Mouse (Mus musculus) C2C12 (cell line): ENCODE data around the gene Cytl1. TPM values are rescaled to one million over a fixed set of nuclear protein-coding genes. Genes with fewer than 3 reads are reported as not detected.

Experiments used
- H3K27me3 ChIP-seq: one replicate; pipeline ENCODE4 v1.6.1; 2011; ENCODE audit not compliant: control insufficient read depth, insufficient read depth, insufficient read length
- H3K36me3 ChIP-seq: one replicate; pipeline ENCODE4 v1.6.1; 2011; ENCODE audit not compliant: control insufficient read depth, insufficient read depth
- H3K4me3 ChIP-seq: one replicate; pipeline ENCODE4 v1.5.1; 2011; ENCODE audit warnings: mild to moderate bottlenecking, control low read depth; ENCODE audit not compliant: poor library complexity, insufficient read depth, severe bottlenecking
- H3K79me2 ChIP-seq: one replicate; pipeline ENCODE4 v1.6.1; 2011; ENCODE audit not compliant: control insufficient read depth, insufficient read depth
- H3K79me3 ChIP-seq: one replicate; pipeline ENCODE4 v1.6.1; 2011; ENCODE audit warnings: low read depth, control low read depth
- H3ac ChIP-seq: one replicate; pipeline ENCODE3; 2011; ENCODE audit warnings: low read depth; ENCODE audit not compliant: control insufficient read depth, insufficient read length
- CEBPB ChIP-seq: IDR thresholded peaks from one replicate; pipeline ENCODE4 v1.6.1; 2011; ENCODE audit warnings: low read depth, mild to moderate bottlenecking, control low read depth, moderate library complexity
- CTCF ChIP-seq: IDR thresholded peaks from one replicate; pipeline ENCODE4 v1.5.1; 2011; ENCODE audit not compliant: control insufficient read depth, insufficient read depth, insufficient read length
- FOSL1 ChIP-seq: IDR thresholded peaks from one replicate; pipeline ENCODE4 v1.8.0; 2011; ENCODE audit warnings: mild to moderate bottlenecking, low read length; ENCODE audit not compliant: poor library complexity, insufficient read depth, severe bottlenecking
- MAX ChIP-seq: IDR thresholded peaks from one replicate; pipeline ENCODE4 v1.6.1; 2011; ENCODE audit warnings: mild to moderate bottlenecking, control low read depth
- MYOD1 ChIP-seq: IDR thresholded peaks from one replicate; pipeline ENCODE4 v1.6.1; 2011; ENCODE audit warnings: low read depth; ENCODE audit not compliant: control insufficient read depth, insufficient read length
- MYOG ChIP-seq: IDR thresholded peaks from one replicate; pipeline ENCODE4 v1.6.1; 2011; ENCODE audit not compliant: control insufficient read depth, insufficient read length; ENCODE audit errors: extremely low read depth
- USF1 ChIP-seq: IDR thresholded peaks from one replicate; pipeline ENCODE4 v1.6.1; 2011; ENCODE audit warnings: low read depth, mild to moderate bottlenecking, control low read depth, moderate library complexity
- long read RNA-seq, 2 experiments: library from polyadenylated mRNA; unstranded; transcript quantifications; one replicate each; pipeline ENCODE4 v2.0.0; 2019 to 2020
- polyA plus RNA-seq: library from polyadenylated mRNA; unstranded; fragments of >200 nt; fragmentation: generic; extraction: Trizol; gene quantifications from one replicate; pipeline ENCODE4 v1.2.1, GENCODE M21; 2012; ENCODE audit warnings: missing spikeins

Cytl1 gene
- polyA plus RNA-seq = not detected
- long read RNA-seq, experiment 1 = 0 reads
- long read RNA-seq, experiment 2 = 0 reads

- no peaks in the 10 kb centered on the region for H3K79me2 ChIP-seq
- H3ac ChIP-seq = no peak within 1 kb of the TSS
- H3K4me3 ChIP-seq = no peak within 1 kb of the TSS
- peaks cover 10% of the 10 kb centered on the region for H3K27me3 ChIP-seq
- no peak for TF ChIP-seq FOSL1
- TF ChIP-seq MAX = no peak
- no peaks in the 10 kb centered on the region for H3K36me3 ChIP-seq
- no peaks in the 10 kb centered on the region for H3K79me3 ChIP-seq
Observed at GRCm38 (mm10) chr5:37735224-37735623, at the start of gene Cytl1. TSS of gene Cytl1 (plus strand) at chr5:37735519.

DNA sequence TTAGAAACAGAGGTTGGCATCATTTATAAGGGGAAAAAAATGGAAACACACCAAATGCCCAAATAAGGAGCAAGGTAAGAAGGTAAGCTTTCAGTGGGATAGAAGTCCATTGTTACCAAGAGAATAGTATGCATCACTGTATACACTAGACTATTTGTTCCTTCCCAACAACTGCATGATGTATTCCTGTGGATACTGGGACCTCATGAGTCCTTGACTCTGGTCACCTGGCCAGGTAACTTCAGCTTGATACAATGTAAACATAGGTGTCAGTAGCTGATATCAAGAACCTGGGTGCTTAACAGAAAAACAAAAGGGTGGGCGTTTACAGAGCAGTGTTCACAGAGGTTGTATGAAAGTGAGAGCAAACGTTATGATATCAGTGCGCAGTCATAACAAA lies 42.6 kb upstream of the Cytl1 start:
- no peak overlapping the region for H3ac ChIP-seq
- TF ChIP-seq MYOG (no peak), MYOD1 (no peak), USF1 (no peak), FOSL1 (no peak), CTCF (no peak), CEBPB (no peak), MAX (no peak)
- no peaks in the 10 kb centered on the region for H3K36me3 ChIP-seq
- peaks cover 41% of the 10 kb centered on the region for H3K27me3 ChIP-seq
- H3K79me2 ChIP-seq = no peaks in the 10 kb centered on the region
- no peak overlapping the region for H3K4me3 ChIP-seq
- H3K79me3 ChIP-seq = no peaks in the 10 kb centered on the region

- Histone ChIP-seq H3K27me3 (peaks cover 47% of the 10 kb centered on the region), H3K79me3 (no peaks in the 10 kb centered on the region), H3K36me3 (no peaks in the 10 kb centered on the region), H3K79me2 (no peaks in the 10 kb centered on the region), H3ac (no peak overlapping the region), H3K4me3 (no peak overlapping the region)
- no peak for TF ChIP-seq MAX
- TF ChIP-seq USF1 = no peak
Observed at GRCm38 (mm10) chr5:37695773-37696172, 39.5 kb upstream of the Cytl1 start.

DNA sequence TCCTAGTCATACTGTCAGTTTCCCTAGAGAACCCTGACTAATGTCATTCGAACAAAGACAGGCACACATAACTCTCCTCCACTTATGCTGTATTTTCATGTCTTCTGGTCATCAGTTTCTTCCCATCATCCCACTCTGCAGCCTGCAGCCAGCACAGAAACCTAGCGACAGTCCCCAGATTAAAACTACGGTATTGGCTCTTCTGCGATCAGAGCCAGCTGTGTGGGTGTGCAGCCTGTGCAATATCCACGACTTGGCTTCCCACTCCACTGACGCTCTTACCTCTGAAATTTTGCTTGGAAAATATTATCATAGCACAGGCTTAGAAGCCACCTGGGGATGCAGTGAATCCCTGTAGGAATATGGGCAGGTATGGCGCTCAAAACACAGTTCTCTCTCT lies 38.0 kb upstream of the Cytl1 start:
- H3K4me3 ChIP-seq = no peak overlapping the region
- TF ChIP-seq USF1 = no peak
- no peak for TF ChIP-seq MAX
- TF ChIP-seq MYOD1 = no peak
- TF ChIP-seq MYOG = no peak
- TF ChIP-seq FOSL1 = no peak
- TF ChIP-seq CTCF = no peak
- TF ChIP-seq CEBPB = no peak
- no peaks in the 10 kb centered on the region for H3K36me3 ChIP-seq
- H3K79me3 ChIP-seq = no peaks in the 10 kb centered on the region
- no peak overlapping the region for H3ac ChIP-seq
- H3K27me3 ChIP-seq = peaks cover 47% of the 10 kb centered on the region
- no peaks in the 10 kb centered on the region for H3K79me2 ChIP-seq

DNA sequence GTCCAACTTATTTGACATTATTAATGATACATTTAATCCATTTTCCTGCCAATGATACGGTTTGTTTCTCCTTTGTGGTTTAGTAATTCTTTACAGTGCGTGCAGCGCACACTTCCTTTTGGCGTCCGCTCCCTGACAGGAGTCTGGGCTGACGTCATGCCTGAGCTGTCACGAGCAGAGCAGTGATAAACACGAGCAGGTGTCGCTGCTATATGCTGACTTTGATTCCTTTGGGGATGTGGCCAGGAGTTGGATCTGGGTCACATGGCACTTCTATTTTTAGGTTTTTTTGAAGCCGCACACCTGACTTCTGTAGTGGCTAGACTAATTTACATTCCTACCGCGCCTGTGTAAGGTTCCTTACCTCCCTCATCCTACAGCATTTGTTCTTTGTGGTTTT lies 35.6 kb upstream of the Cytl1 start:
- no peaks in the 10 kb centered on the region for H3K79me3 ChIP-seq
- no peak overlapping the region for H3K4me3 ChIP-seq
- no peaks in the 10 kb centered on the region for H3K36me3 ChIP-seq
- H3ac ChIP-seq = no peak overlapping the region
- TF ChIP-seq FOSL1 (no peak), MYOG (no peak), CTCF (no peak), CEBPB (no peak), MAX (no peak), MYOD1 (peak; percentile 95), USF1 (peak; percentile 94)
- H3K79me2 ChIP-seq = no peaks in the 10 kb centered on the region
- peaks cover 32% of the 10 kb centered on the region for H3K27me3 ChIP-seq

DNA sequence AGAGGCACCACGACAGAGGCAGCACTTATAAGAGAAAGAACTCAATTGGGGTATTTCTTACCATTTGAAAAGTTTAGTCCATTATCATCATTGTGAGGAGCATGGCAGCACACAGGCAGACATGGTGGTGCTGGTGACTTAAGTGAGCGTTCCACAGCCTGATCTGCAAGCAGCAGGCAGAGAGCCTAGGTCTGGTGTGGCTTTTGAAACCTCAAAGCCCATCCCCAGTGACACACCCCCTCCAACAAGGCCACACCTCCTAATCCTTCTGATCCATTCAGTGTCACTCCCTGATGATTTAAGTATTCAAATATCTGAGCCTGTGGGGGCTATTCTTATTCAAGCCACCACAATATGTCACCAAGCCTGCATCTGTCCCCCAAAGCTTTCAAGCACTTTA lies 30.4 kb upstream of the Cytl1 start:
- Histone ChIP-seq H3K27me3 (no peaks in the 10 kb centered on the region), H3K4me3 (no peak overlapping the region), H3K79me3 (no peaks in the 10 kb centered on the region), H3ac (no peak overlapping the region), H3K79me2 (no peaks in the 10 kb centered on the region), H3K36me3 (no peaks in the 10 kb centered on the region)
- no peak for TF ChIP-seq MYOD1
- no peak for TF ChIP-seq CTCF
- no peak for TF ChIP-seq FOSL1
- TF ChIP-seq CEBPB = no peak
- TF ChIP-seq MYOG = no peak
- no peak for TF ChIP-seq USF1
- TF ChIP-seq MAX = no peak

DNA sequence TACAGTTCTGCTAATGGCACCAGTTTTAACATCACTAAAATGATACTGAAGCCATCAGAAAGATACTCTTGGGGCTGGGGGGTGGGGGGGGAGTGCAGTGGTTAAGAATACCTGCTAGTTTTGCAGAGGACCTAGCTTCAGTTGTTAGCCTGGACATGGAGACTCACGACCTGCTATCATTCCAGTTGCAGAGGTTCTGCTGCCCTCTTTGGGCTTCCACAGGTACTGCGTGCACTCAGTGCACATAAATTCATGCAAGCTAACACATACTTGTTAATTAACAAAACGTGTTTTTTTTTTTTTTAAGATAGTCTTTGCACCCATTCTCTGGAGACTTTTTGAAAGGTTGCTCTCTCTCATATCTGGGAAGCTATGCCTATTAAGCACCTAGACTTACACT lies 27.2 kb upstream of the Cytl1 start:
- H3K4me3 ChIP-seq = no peak overlapping the region
- no peaks in the 10 kb centered on the region for H3K27me3 ChIP-seq
- H3K36me3 ChIP-seq = no peaks in the 10 kb centered on the region
- TF ChIP-seq USF1 (no peak), MYOD1 (no peak), CEBPB (no peak), MYOG (no peak), CTCF (no peak), MAX (no peak), FOSL1 (no peak)
- H3K79me3 ChIP-seq = no peaks in the 10 kb centered on the region
- no peaks in the 10 kb centered on the region for H3K79me2 ChIP-seq
- H3ac ChIP-seq = no peak overlapping the region
